Mouse (Mus musculus) cerebellum, adult 2 months (tissue): ENCODE measurements at regions not wholly inside any gene's neighbourhood (a gene's known extent, or its start where the extent isn't known, plus 50 kb on each side); places are given as distances from the start of the nearest gene placed in this dataset.

Source experiments
- DNase-seq, 2 experiments: peaks; one replicate each; pipeline ENCODE4 v3.0.0; 2021
- H3K27ac ChIP-seq: fragments of 200-500 bp; 2 replicates; pipeline ENCODE4 v1.5.1; 2012; ENCODE audit warnings: low read length, control low read depth, inconsistent platforms; ENCODE audit not compliant: insufficient read depth
- H3K27me3 ChIP-seq: fragments of 200-500 bp; 2 replicates; pipeline ENCODE4 v1.6.1; 2012; ENCODE audit warnings: inconsistent platforms, mild to moderate bottlenecking, low read length, moderate library complexity; ENCODE audit not compliant: control insufficient read depth, insufficient read depth
- H3K4me1 ChIP-seq: fragments of 200-500 bp; 2 replicates; pipeline ENCODE4 v1.6.1; 2011; ENCODE audit warnings: low read length; ENCODE audit not compliant: control insufficient read depth, insufficient read depth
- H3K4me3 ChIP-seq: fragments of 200-500 bp; replicated peaks from 2 replicates; pipeline ENCODE3; 2011; ENCODE audit warnings: mild to moderate bottlenecking, low read depth, low read length, control low read depth; ENCODE audit not compliant: insufficient read depth
- CTCF ChIP-seq: fragments of 200-500 bp; IDR thresholded peaks from 2 replicates; pipeline ENCODE4 v1.5.1; 2011; ENCODE audit warnings: low read depth, mild to moderate bottlenecking, control low read depth, low read length, moderate library complexity, borderline replicate concordance; ENCODE audit not compliant: insufficient read depth
- POLR2A ChIP-seq: fragments of 200-500 bp; IDR thresholded peaks from 2 replicates; pipeline ENCODE4 v1.6.1; 2011; ENCODE audit warnings: low read length, control low read depth, borderline replicate concordance; ENCODE audit not compliant: insufficient read depth
- WGBS: fragments of 180-500 bp; shearing (Covaris S2); methylation state at CpG from one replicate; pipeline ENCODE4 v1.1.7; 2018; 5-methylcytosine and 5-hydroxymethylcytosine counted together

DNA sequence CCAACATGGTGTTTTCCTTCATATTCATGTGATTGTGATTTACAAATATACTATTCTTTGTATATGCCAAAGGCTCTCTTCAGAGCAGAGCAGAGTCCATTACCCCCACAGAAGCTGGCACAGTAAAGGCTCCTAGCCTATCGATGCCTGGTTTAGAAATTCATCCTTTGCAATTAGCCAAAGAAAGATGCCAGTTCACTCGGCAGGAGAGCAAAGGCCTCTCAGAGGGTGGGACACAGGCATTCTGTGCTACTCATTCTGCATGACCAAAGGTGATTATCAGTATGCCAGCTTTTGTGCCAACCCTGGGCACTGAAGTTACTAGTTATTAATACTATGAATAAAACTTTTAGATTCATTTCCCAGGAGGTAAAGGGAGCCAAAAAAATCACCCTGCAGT, 324.6 kb downstream of the Osr1 start:
- TF ChIP-seq CTCF (no peak), POLR2A (no peak)
- WGBS: 11% methylated on average over 2 of the region's 2 CpGs
- no peak overlapping the region for H3K4me3 ChIP-seq

DNA sequence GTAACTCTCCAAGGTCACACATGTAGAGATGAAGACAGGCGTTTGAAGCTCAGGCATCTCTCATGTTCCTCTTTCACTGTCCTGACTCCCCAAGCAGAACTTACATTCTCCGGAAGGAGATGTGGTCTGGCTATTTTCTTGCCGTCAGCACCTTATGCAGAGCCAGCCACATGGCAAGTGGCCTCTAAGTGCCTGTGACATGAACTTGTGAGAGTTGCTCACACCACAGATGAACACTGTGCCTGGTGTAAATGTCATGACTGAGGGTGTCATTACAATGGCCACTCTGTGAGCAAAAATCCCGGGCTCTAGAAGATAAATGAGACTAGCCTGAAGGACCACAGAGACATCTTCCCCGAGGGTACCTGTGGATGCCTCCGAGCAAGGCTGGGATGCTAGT, 328.1 kb downstream of the Osr1 start:
- no peak for DNase-seq
- Histone ChIP-seq H3K4me1 (no peaks in the 10 kb centered on the region; the same call in 1 of the 2 replicates), H3K27me3 (no peaks in the 10 kb centered on the region), H3K27ac (no peak overlapping the region), H3K4me3 (no peak overlapping the region)
- TF ChIP-seq CTCF (no peak), POLR2A (no peak)
- 91% methylated on average over 6 of the region's 6 CpGs for WGBS

More for the DNA sequence above, 324.6 kb downstream of the Osr1 start:
- Histone ChIP-seq H3K4me1 (no peaks in the 10 kb centered on the region; the same call in 1 of the 2 replicates), H3K27ac (no peak overlapping the region), H3K27me3 (no peaks in the 10 kb centered on the region)
- DNase-seq: peak in 1 of 2 experiments; percentile 2

DNA sequence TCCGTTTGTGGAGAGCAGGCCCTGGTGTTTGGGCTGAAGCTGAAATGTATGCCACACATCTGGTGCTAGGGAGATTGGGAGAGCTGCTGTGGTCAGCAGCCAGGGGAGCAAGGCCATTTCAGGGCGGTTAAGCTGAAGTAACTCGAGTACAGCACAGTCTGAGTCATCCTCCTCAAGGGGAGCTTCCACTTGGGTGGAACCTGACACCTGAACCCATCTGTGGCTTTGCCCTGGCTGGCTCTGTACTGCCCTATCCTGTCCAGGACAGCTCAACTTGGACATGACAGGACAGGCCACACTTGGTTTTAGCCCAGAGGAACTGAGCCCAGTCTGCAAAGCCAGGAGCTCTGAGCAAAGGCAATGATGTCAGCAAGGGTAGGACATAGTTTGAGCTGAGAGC, 328.5 kb downstream of the Osr1 start:
- WGBS: 40% methylated on average over 3 of the region's 3 CpGs
- peak in 1 of 2 experiments; percentile 9 for DNase-seq
- TF ChIP-seq POLR2A (no peak), CTCF (no peak)
- Histone ChIP-seq H3K4me1 (no peaks in the 10 kb centered on the region; the same call in 1 of the 2 replicates), H3K27ac (no peak overlapping the region), H3K27me3 (no peaks in the 10 kb centered on the region), H3K4me3 (no peak overlapping the region)

DNA sequence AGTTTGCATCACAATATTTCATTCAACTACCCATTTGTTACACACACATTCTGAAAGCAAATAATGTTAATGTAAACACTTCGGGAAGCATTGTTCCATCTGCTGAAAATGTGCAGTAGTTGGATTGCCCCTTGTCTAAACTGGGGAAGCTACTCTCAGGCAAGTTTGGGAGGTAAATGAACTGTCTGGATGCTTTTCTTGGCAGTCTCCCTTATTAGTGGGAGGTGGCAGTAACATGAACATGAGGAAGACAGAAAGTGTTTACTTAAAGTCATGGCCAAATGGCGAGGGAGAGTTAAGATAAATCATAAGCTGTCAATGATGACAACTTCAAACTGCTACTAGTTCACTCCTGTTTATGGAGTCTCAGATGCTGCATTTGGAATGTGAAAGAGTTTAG, 332.0 kb downstream of the Osr1 start:
- no peaks in the 10 kb centered on the region; the same call in 1 of the 2 replicates for H3K4me1 ChIP-seq
- no peak for TF ChIP-seq CTCF
- TF ChIP-seq POLR2A: no peak
- no peaks in the 10 kb centered on the region for H3K27me3 ChIP-seq
- no peak for DNase-seq
- WGBS: 89% methylated on average over 2 of the region's 2 CpGs
- H3K4me3 ChIP-seq: no peak overlapping the region
- no peak overlapping the region for H3K27ac ChIP-seq

DNA sequence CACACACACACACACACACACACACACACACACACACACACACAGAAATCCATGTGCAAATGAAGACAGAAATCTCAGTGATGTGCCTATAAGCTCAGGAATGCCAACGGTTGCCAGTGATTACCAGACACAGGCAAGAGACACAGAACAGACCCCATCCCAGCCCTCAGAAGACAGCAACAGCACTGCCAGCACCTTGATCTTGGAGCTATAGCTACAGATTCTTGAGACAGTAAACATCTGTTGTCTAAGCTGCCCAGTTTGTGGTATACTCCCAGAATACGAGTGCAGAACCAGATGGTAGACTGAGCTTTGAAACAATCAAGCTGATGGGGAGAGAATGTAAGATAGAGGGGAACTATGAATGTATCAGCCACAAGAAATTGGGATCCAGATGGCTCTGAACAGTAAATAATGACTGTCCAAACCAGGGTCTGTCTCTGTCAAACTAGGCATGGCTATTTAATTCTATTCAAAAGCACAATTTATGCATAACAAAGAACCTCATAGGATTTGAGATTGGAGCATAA, 333.9 kb downstream of the Osr1 start:
- H3K4me3 ChIP-seq: no peak overlapping the region
- H3K27ac ChIP-seq: no peak overlapping the region
- H3K4me1 ChIP-seq: no peaks in the 10 kb centered on the region
- no peak for TF ChIP-seq CTCF
- TF ChIP-seq POLR2A: no peak
- 47% methylated on average over 2 of the region's 2 CpGs for WGBS
- DNase-seq: no peak
- no peaks in the 10 kb centered on the region for H3K27me3 ChIP-seq

DNA sequence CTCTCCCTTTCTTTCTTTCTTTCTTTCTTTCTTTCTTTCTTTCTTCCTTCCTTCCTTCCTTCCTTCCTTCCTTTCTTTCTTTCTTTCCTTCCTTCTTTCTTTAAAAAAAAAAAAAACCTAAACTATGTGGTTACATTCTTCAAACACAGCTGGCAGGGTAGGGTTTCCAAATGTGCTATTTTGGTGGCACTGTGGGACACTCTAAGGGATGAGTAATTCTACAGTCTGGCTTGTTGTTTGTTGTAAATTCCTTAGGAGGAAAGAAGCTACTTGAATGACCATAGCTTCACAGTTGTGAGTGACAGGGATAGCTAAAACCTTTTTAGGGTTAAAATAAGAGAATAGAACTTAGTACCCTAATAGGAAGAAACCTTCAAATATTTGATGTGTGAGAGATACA, 342.4 kb downstream of the Osr1 start:
- no peak for TF ChIP-seq POLR2A
- no peaks in the 10 kb centered on the region for H3K27me3 ChIP-seq
- no peak overlapping the region for H3K27ac ChIP-seq
- no peak for DNase-seq
- no peaks in the 10 kb centered on the region for H3K4me1 ChIP-seq
- H3K4me3 ChIP-seq: no peak overlapping the region

DNA sequence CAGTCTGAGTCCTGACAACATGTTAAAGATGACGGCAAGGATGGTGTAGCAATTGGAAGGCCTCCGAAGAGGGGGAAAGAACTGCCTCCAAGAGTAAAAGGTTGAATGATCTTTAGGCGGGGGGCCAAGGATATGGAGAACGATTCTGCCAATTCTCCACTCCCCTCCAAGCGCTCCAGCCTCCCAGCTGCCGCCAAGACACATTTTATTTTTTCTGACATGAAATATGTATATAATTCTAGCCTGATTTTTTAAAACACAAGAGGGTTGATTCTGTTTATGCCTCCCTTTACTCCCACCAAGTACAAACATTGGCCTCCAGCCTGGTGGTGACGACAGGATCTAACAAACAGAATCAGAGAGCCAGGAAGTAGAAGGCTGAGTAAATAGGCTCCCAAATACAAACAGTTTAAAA, 345.8 kb downstream of the Osr1 start:
- no peak for DNase-seq
- no peak for TF ChIP-seq CTCF
- no peak for TF ChIP-seq POLR2A
- Histone ChIP-seq H3K4me3 (no peak overlapping the region), H3K27ac (no peak overlapping the region), H3K27me3 (no peaks in the 10 kb centered on the region), H3K4me1 (peaks cover 7% of the 10 kb centered on the region; the same call in 1 of the 2 replicates)
- 30% methylated on average over 7 of the region's 7 CpGs for WGBS

DNA sequence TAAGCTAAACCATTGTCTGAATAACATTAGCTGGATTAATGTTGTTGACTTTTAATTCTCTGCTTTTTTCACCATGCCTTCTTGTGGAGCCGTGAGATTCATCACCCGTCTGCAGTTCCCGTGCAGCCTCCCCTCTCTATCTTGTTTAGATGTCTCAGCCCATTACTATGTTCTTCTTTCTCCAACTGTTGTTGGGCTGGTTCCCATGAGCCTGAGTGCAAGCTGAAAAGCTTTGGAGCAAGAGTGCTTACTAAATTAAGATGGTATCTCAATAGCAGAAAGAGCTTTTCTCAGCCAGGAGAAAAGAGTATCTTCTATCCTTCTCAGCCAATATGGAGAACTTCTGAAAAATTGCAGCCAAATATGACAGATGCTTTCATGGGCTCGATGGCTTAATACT, 348.1 kb downstream of the Osr1 start:
- H3K4me1 ChIP-seq: peaks cover 7% of the 10 kb centered on the region; the same call in 1 of the 2 replicates
- H3K27ac ChIP-seq: no peak overlapping the region
- DNase-seq: no peak
- TF ChIP-seq POLR2A (no peak), CTCF (no peak)
- no peak overlapping the region for H3K4me3 ChIP-seq
- H3K27me3 ChIP-seq: no peaks in the 10 kb centered on the region
- WGBS: 84% methylated on average over 4 of the region's 4 CpGs
